Mouse (Mus musculus) CH12.LX (cell line): ENCODE measurements around the gene Kif26b.

ENCODE experiments used
- BHLHE40 ChIP-seq: IDR thresholded peaks from 2 replicates; pipeline ENCODE4 v1.6.1; 2011; ENCODE audit warnings: mild to moderate bottlenecking, low read depth, low read length, improper control_type of control experiment
- CTCF ChIP-seq, 2 experiments: IDR thresholded peaks in 1 of 2; conservative IDR thresholded peaks in 1 of 2; 2 replicates each; pipeline ENCODE4 v1.5.1; 2011 to 2012; ENCODE audit warnings: low read depth in 2 of 2, low read length in 2 of 2, improper control_type of control experiment in 1 of 2, inconsistent platforms in 1 of 2, mild to moderate bottlenecking in 1 of 2, moderate library complexity in 1 of 2
- EP300 ChIP-seq: IDR thresholded peaks from 2 replicates; pipeline ENCODE4 v1.6.1; 2011; ENCODE audit warnings: low read length, improper control_type of control experiment
- ETS1 ChIP-seq: conservative IDR thresholded peaks from 2 replicates; pipeline ENCODE4 v1.6.1; 2012; ENCODE audit warnings: low read depth, mild to moderate bottlenecking, inconsistent platforms, low read length, improper control_type of control experiment, moderate library complexity
- HCFC1 ChIP-seq: IDR thresholded peaks from 2 replicates; pipeline ENCODE4 v1.6.1; 2012; ENCODE audit warnings: low read depth, mild to moderate bottlenecking, inconsistent platforms, low read length, improper control_type of control experiment
- MAZ ChIP-seq: IDR thresholded peaks from 2 replicates; pipeline ENCODE4 v1.6.1; 2012; ENCODE audit warnings: low read depth, mild to moderate bottlenecking, inconsistent platforms, low read length, improper control_type of control experiment, moderate library complexity
- MYC ChIP-seq: IDR thresholded peaks from 2 replicates; pipeline ENCODE4 v1.6.1; 2011; ENCODE audit warnings: low read depth, mild to moderate bottlenecking, improper control_type of control experiment, low read length
- NRF1 ChIP-seq: IDR thresholded peaks from 2 replicates; pipeline ENCODE4 v1.6.1; 2014; ENCODE audit warnings: low read depth, mild to moderate bottlenecking, inconsistent platforms, low read length, improper control_type of control experiment, moderate library complexity
- POLR2A ChIP-seq: IDR thresholded peaks from 2 replicates; pipeline ENCODE4 v1.6.1; 2011; ENCODE audit warnings: low read depth, mild to moderate bottlenecking, improper control_type of control experiment, low read length
- SIN3A ChIP-seq: IDR thresholded peaks from 2 replicates; pipeline ENCODE4 v1.6.1; 2012; ENCODE audit warnings: low read length, improper control_type of control experiment, inconsistent platforms
- SMC3 ChIP-seq: IDR thresholded peaks from 2 replicates; pipeline ENCODE4 v1.6.1; 2011; ENCODE audit warnings: low read depth, low read length, improper control_type of control experiment
- USF1 ChIP-seq: IDR thresholded peaks from 2 replicates; pipeline ENCODE4 v1.6.1; 2014; ENCODE audit warnings: low read depth, mild to moderate bottlenecking, inconsistent platforms, low read length, improper control_type of control experiment
- ZC3H11A ChIP-seq: IDR thresholded peaks from 2 replicates; pipeline ENCODE4 v1.6.1; 2012; ENCODE audit warnings: low read depth, mild to moderate bottlenecking, inconsistent platforms, low read length, improper control_type of control experiment

DNA sequence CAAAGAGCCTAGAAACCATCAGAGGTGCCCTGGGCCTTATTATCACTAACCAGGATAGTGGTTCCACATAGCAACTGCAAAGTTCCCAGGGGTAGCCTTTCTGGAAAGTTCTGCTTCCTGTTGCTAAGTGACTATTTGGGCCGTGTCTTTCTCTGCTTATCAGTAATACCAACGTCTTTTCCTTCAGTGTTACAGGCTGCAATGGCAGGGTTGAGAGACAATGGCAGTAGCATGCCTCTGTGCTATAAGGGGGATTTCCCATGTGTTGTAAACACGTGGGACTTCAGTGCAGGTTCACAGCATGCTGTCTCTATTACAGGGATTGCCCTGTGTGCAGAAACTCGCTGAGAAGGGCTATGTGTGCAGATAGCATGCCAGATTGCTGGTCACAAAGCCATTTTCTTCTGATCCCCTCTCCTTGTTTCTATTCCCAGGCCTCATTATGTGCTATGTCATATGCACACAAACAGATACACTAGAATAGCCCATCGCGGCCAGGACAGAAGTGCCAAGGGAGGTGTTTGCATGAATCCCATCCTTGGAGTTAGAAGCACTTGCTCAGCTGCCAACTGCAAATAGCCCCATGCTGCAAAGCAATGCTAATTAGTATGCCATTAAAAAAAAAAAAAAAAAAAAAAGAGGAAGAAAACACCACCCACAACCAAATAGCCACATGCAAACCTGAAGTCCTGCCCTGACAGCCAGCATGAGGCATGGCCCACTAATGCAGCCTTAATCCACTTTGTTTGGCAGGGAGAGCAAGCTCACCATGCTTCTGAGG lies 384.2 kb downstream of the Kif26b start:
- TF ChIP-seq EP300 (no peak), USF1 (no peak), NRF1 (no peak), CTCF (conservative IDR thresholded peaks at IDR 0.05 in 1 of 2, IDR thresholded peaks at IDR 0.05 in 1 of 2; ENCODE audit: low read depth in 2 of 2, low read length in 2 of 2) (no peak), MAZ (no peak), ZC3H11A (no peak), SIN3A (no peak), ETS1 (no peak), MYC (no peak), HCFC1 (no peak), SMC3 (no peak), BHLHE40 (peak; percentile 39), POLR2A (no peak)
